Mouse (Mus musculus) midbrain, embryonic 14.5 days (tissue): Measurements from ENCODE around the gene Nufip2. TPM values are rescaled to one million over a fixed set of nuclear protein-coding genes. Genes with fewer than 3 reads are reported as not detected.
A peak's percentile ranks its signal among the peaks of the same experiment; 100 is the strongest.

Experiments
- ATAC-seq: fragments of 200-750 bp; cut with Nextera tagmentation; 2 replicates; pipeline ENCODE4 v1.8.0; 2017; ENCODE audit warnings: moderate number of reproducible peaks, moderate library complexity; ENCODE audit not compliant: low FRiP score, low TSS enrichment
- DNase-seq: peaks from one replicate; pipeline ENCODE4 v3.0.0-alpha.2; 2015
- H3K27ac ChIP-seq: fragments of 300-500 bp; sonication (generic); replicated peaks from 2 replicates; pipeline ENCODE4 v1.5.1; 2014; ENCODE audit warnings: mild to moderate bottlenecking, low read depth, low read length, moderate library complexity
- H3K27me3 ChIP-seq: fragments of 300-500 bp; sonication (generic); 2 replicates; pipeline ENCODE4 v1.6.1; 2014; ENCODE audit warnings: low read length, control low read depth, mixed read lengths; ENCODE audit not compliant: control insufficient read depth, insufficient read depth
- H3K36me3 ChIP-seq: fragments of 300-500 bp; sonication (generic); 2 replicates; pipeline ENCODE4 v1.6.1; 2014; ENCODE audit warnings: low read length, control low read depth; ENCODE audit not compliant: control insufficient read depth, insufficient read depth
- H3K4me1 ChIP-seq: fragments of 300-500 bp; sonication (generic); 2 replicates; pipeline ENCODE4 v1.6.1; 2014; ENCODE audit warnings: mild to moderate bottlenecking, antibody characterized with exemption, low read length, control low read depth; ENCODE audit not compliant: control insufficient read depth, insufficient read depth
- H3K4me2 ChIP-seq: fragments of 300-500 bp; sonication (generic); 2 replicates; pipeline ENCODE4 v1.6.1; 2014; ENCODE audit warnings: mild to moderate bottlenecking, low read length, moderate library complexity
- H3K4me3 ChIP-seq: fragments of 300-500 bp; sonication (generic); replicated peaks from 2 replicates; pipeline ENCODE4 v1.5.1; 2014; ENCODE audit warnings: low read depth, low read length
- H3K9ac ChIP-seq: fragments of 300-500 bp; sonication (generic); replicated peaks from 2 replicates; pipeline ENCODE4 v1.6.1; 2014; ENCODE audit warnings: mild to moderate bottlenecking, low read length, moderate library complexity
- H3K9me3 ChIP-seq: fragments of 300-500 bp; sonication (generic); 2 replicates; pipeline ENCODE4 v1.6.1; 2016; ENCODE audit warnings: low read length, control low read depth, mixed read lengths; ENCODE audit not compliant: control insufficient read depth
- WGBS: fragments of 180-500 bp; shearing (Covaris S2); extraction: QIAGEN DNeasy Blood & Tissue Kit; methylation state at CpG from one replicate; pipeline ENCODE4 v1.1.7; 2014; 5-methylcytosine and 5-hydroxymethylcytosine counted together
- polyA plus RNA-seq: library from polyadenylated mRNA; unstranded; fragments of >200 nt; fragmentation: Nextera tagmentation; extraction: Ambion mirVana; gene quantifications from 2 replicates; pipeline ENCODE4 v1.2.1, GENCODE M21; 2014

Gene Nufip2
- polyA plus RNA-seq, 1 experiment from 2014 or later = 6.2 TPM

- Histone ChIP-seq H3K9ac (0 out of 2 replicates have a peak overlapping the region, but pooled peaks have one; percentile 2), H3K27me3 (no peaks in the 10 kb centered on the region), H3K9me3 (no peaks in the 10 kb centered on the region), H3K4me2 (no peak overlapping the region), H3K4me1 (peaks cover 26% of the 10 kb centered on the region), H3K27ac (peak overlapping the region; percentile 57; the same call in 1 of the 2 replicates), H3K4me3 (no peak overlapping the region), H3K36me3 (no peaks in the 10 kb centered on the region)
- DNase-seq (no peak), ATAC-seq (no peak)
- WGBS = 36% methylated on average over 8 of the region's 8 CpGs
Observed at GRCm38 (mm10) chr11:77791241-77791727, 105.3 kb downstream of the Nufip2 start.

Other genes with a start within 250 kb of the Nufip2 start
- gene Coro6, start 223.7 kb upstream of the Nufip2 start, polyA plus RNA-seq = 0.26 and 0.32 TPM in 2 replicates
- 42.6 and 43.7 TPM in 2 replicates for gene Ankrd13b, start 196.5 kb upstream of the Nufip2 start, polyA plus RNA-seq
- gene Git1, start 192.6 kb upstream of the Nufip2 start, polyA plus RNA-seq = 23.1 and 25.1 TPM in 2 replicates
- gene Abhd15, start 171.0 kb upstream of the Nufip2 start, polyA plus RNA-seq = 1.8 and 2.0 TPM in 2 replicates
- 11.7 and 12.0 TPM in 2 replicates for gene Trp53i13, start 170.2 kb upstream of the Nufip2 start, polyA plus RNA-seq
- not detected in 2 replicates for gene Gm10392, start 167.0 kb upstream of the Nufip2 start, polyA plus RNA-seq
- gene Taok1, start 78.3 kb upstream of the Nufip2 start, polyA plus RNA-seq = 37.0 and 37.5 TPM in 2 replicates
- gene Cryba1, start 39.1 kb downstream of the Nufip2 start, polyA plus RNA-seq = 0.41 and 0.69 TPM in 2 replicates
- 42.3 and 49.7 TPM in 2 replicates for gene Myo18a, start 77.1 kb downstream of the Nufip2 start, polyA plus RNA-seq
- 1.0 and 1.6 TPM in 2 replicates for gene Gm10277, start 101.6 kb downstream of the Nufip2 start, polyA plus RNA-seq
- gene Pipox, start 207.9 kb downstream of the Nufip2 start, polyA plus RNA-seq = 4.0 and 4.2 TPM in 2 replicates
- gene Sez6, start 244.6 kb downstream of the Nufip2 start, polyA plus RNA-seq = 121 and 124 TPM in 2 replicates